In the genomic region with DNA sequence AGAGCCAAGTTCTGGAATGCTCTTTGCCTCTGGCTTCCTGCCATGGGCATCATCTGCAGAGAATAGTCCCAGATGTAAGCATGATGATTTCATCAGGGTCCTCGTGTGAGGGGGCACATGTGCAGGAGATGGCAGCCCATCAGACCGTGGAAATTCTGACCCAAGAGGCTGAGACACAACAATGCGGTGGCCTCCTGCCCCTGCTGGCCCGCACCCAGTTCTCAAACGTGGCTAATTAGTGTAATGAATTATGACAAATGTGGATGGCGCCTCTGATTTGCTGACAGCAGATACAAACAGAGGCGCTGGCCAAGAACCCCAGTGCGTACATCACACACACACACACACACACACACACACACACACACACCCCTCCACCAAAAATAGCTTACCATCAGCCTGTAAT, we compare ENCODE assay signal across 13 mouse cellular contexts. TPM values are rescaled to one million over a fixed set of nuclear protein-coding genes. Genes with fewer than 3 reads are reported as not detected.
A peak's percentile ranks its signal among the peaks of the same experiment; 100 is the strongest.
DNase-seq lines count a peak whose midpoint lies in the region; ATAC-seq and TF ChIP-seq lines count a peak whose summit lies in the region.
"Had no signal": no experiment of that assay in that cellular context is flagged by ENCODE, and none has a peak within 500 bp of the region (broad histone marks: within the 10 kb centered on the region; RNA-seq: fewer than 3 reads in every experiment).

No protein-coding gene starts in this region.

- TF ChIP-seq EP300 in lung, postnatal 0 days (IDR thresholded peaks at IDR 0.05) = no peak

- H3K27me3 ChIP-seq in heart, embryonic 14.5 days (ENCODE audit: control insufficient read depth, insufficient read depth, low read length) = no peaks in the 10 kb centered on the region
- H3K27me3 ChIP-seq in heart, embryonic 12.5 days (replicated peaks) = peaks cover 23% of the 10 kb centered on the region
- no peaks in the 10 kb centered on the region for H3K27me3 ChIP-seq in lung, postnatal 0 days (replicated peaks; ENCODE audit: insufficient read depth, low read length)
- H3K27me3 ChIP-seq in forebrain, postnatal 0 days (ENCODE audit: insufficient read depth, low read length) = no peaks in the 10 kb centered on the region

- H3K4me2 ChIP-seq in heart, embryonic 14.5 days (ENCODE audit: low read length) = no peak overlapping the region
- H3K4me2 ChIP-seq in heart, embryonic 12.5 days = no peak overlapping the region
- H3K4me2 ChIP-seq in lung, postnatal 0 days (replicated peaks; ENCODE audit: low read depth, low read length) = no peak overlapping the region
- H3K4me2 ChIP-seq in forebrain, postnatal 0 days (ENCODE audit: low read depth) = no peak overlapping the region

- H3K27ac ChIP-seq in heart, embryonic 14.5 days (replicated peaks in 1 of 2; ENCODE audit: control insufficient read depth in 1 of 2, insufficient read depth in 1 of 2, low read depth in 2 of 2, low read length in 2 of 2) = no peak overlapping the region
- no peak overlapping the region for H3K27ac ChIP-seq in heart, embryonic 12.5 days (ENCODE audit: poor library complexity, severe bottlenecking)
- no peak overlapping the region for H3K27ac ChIP-seq in lung, postnatal 0 days (ENCODE audit: low read length)
- no peak overlapping the region for H3K27ac ChIP-seq in forebrain, postnatal 0 days (ENCODE audit: low read depth, low read length)

- H3K9ac ChIP-seq in heart, embryonic 14.5 days (ENCODE audit: low read length) = no peak overlapping the region
- H3K9ac ChIP-seq in heart, embryonic 12.5 days = no peak overlapping the region
- no peak overlapping the region for H3K9ac ChIP-seq in lung, postnatal 0 days (replicated peaks; ENCODE audit: low read depth)
- H3K9ac ChIP-seq in forebrain, postnatal 0 days = no peak overlapping the region

- peaks cover 8 to 10% of the 10 kb centered on the region in 2 experiments for H3K4me1 ChIP-seq in heart, embryonic 14.5 days (ENCODE audit: control insufficient read depth in 2 of 2, insufficient read depth in 2 of 2, low read length in 2 of 2)
- H3K4me1 ChIP-seq in heart, embryonic 12.5 days (replicated peaks) = peaks cover 5% of the 10 kb centered on the region; the same call in 1 of the 2 replicates
- H3K4me1 ChIP-seq in lung, postnatal 0 days (ENCODE audit: insufficient read depth, low read depth, low read length) = no peaks in the 10 kb centered on the region
- H3K4me1 ChIP-seq in forebrain, postnatal 0 days (ENCODE audit: insufficient read depth) = no peaks in the 10 kb centered on the region; the same call in 1 of the 2 replicates

- H3K9me3 ChIP-seq in heart, embryonic 14.5 days (ENCODE audit: control insufficient read depth, low read length) = no peaks in the 10 kb centered on the region
- H3K9me3 ChIP-seq in heart, embryonic 12.5 days (replicated peaks) = no peaks in the 10 kb centered on the region
- no peaks in the 10 kb centered on the region for H3K9me3 ChIP-seq in lung, postnatal 0 days (ENCODE audit: low read length)
- no peaks in the 10 kb centered on the region for H3K9me3 ChIP-seq in forebrain, postnatal 0 days (ENCODE audit: low read length)
- H3K9me3 ChIP-seq: megakaryocyte, embryonic 14.5 days had no signal

- no peak overlapping the region for H3K4me3 ChIP-seq in heart, embryonic 14.5 days (ENCODE audit: control insufficient read depth in 1 of 2, insufficient read depth in 1 of 2, low read depth in 1 of 2, low read length in 2 of 2)
- H3K4me3 ChIP-seq in heart, embryonic 12.5 days = no peak overlapping the region
- H3K4me3 ChIP-seq in lung, postnatal 0 days (ENCODE audit: low read depth, low read length) = no peak overlapping the region
- no peak overlapping the region for H3K4me3 ChIP-seq in forebrain, postnatal 0 days (ENCODE audit: low read depth, low read length)
- H3K4me3 ChIP-seq: megakaryocyte, embryonic 14.5 days had no signal

- 47% methylated on average over 8 of the region's 8 CpGs for WGBS in heart, embryonic 14.5 days
- 66% methylated on average over 8 of the region's 8 CpGs for WGBS in heart, embryonic 12.5 days
- 50% methylated on average over 8 of the region's 8 CpGs for WGBS in lung, postnatal 0 days
- 37% methylated on average over 8 of the region's 8 CpGs for WGBS in forebrain, postnatal 0 days

- DNase-seq in lung, postnatal 0 days (ENCODE audit: low spot score) = peak; percentile 41
- DNase-seq in lung, postnatal 25 days (ENCODE audit: low spot score) = no peak
- DNase-seq in forebrain, postnatal 0 days = peak; percentile 30
- peak; percentile 49 for DNase-seq in retina, embryonic 14.5 days (ENCODE audit: low spot score)
- no peak for DNase-seq in right cerebral cortex, postnatal 4 days
- no peak for DNase-seq in urinary bladder, postnatal 25 days (ENCODE audit: low spot score)
- DNase-seq: cerebellum, adult 9-10 months; heart, postnatal 14 days; thymus, postnatal 14 days had no signal

- TF ChIP-seq CTCF in lung, postnatal 0 days (IDR thresholded peaks at IDR 0.05) = no peak
- TF ChIP-seq CTCF in forebrain, postnatal 0 days (IDR thresholded peaks at IDR 0.05; ENCODE audit: low read depth) = no peak

- H3K36me3 ChIP-seq in heart, embryonic 14.5 days (ENCODE audit: control insufficient read depth, insufficient read depth, low read length) = no peaks in the 10 kb centered on the region
- no peaks in the 10 kb centered on the region for H3K36me3 ChIP-seq in heart, embryonic 12.5 days
- no peaks in the 10 kb centered on the region for H3K36me3 ChIP-seq in lung, postnatal 0 days (ENCODE audit: insufficient read depth, low read length)
- H3K36me3 ChIP-seq in forebrain, postnatal 0 days (ENCODE audit: insufficient read depth) = no peaks in the 10 kb centered on the region

- ATAC-seq in heart, embryonic 14.5 days (ENCODE audit: insufficient number of reproducible peaks, insufficient read depth, low FRiP score, low read depth) = 0 out of 2 replicates have a peak, but pooled peaks have one; percentile 41
- no peak for ATAC-seq in heart, embryonic 12.5 days (ENCODE audit: insufficient number of reproducible peaks, low FRiP score)
- peak; percentile 78 for ATAC-seq in lung, postnatal 0 days
- peak; percentile 58 for ATAC-seq in forebrain, postnatal 0 days

RNA-seq across cellular contexts. Expression of a gene that starts 42.3 kb away (rescaled TPM):
- polyA plus RNA-seq in heart, embryonic 14.5 days (2014; fragmentation: Nextera tagmentation; extraction: Ambion mirVana) = 7.9 and 9.5 TPM in 2 replicates
- polyA plus RNA-seq in heart, embryonic 12.5 days (2016; fragmentation: Nextera tagmentation; extraction: Ambion mirVana) = 2.6 TPM in 2 replicates
- polyA plus RNA-seq in lung, postnatal 0 days (2015; fragmentation: Nextera tagmentation; extraction: Ambion mirVana) = 19.5 and 20.6 TPM in 2 replicates
- 5.9 and 8.1 TPM in 2 replicates for total RNA-seq in forebrain, postnatal 0 days (2014; rRNA removed)
- 3.9 and 5.2 TPM in 2 replicates for polyA plus RNA-seq in forebrain, postnatal 0 days (2015; fragmentation: Nextera tagmentation; extraction: Ambion mirVana)
- total RNA-seq: neutrophil, adult 5-6 weeks had no signal

RNA-seq across cellular contexts. Expression of a gene that starts 58.1 kb away (rescaled TPM):
- polyA plus RNA-seq in heart, embryonic 14.5 days (2014; fragmentation: Nextera tagmentation; extraction: Ambion mirVana) = 465 and 517 TPM in 2 replicates
- polyA plus RNA-seq in heart, embryonic 12.5 days (2016; fragmentation: Nextera tagmentation; extraction: Ambion mirVana) = 513 and 525 TPM in 2 replicates
- 277 and 284 TPM in 2 replicates for polyA plus RNA-seq in lung, postnatal 0 days (2015; fragmentation: Nextera tagmentation; extraction: Ambion mirVana)
- 452 and 473 TPM in 2 replicates for total RNA-seq in forebrain, postnatal 0 days (2014; rRNA removed)
- polyA plus RNA-seq in forebrain, postnatal 0 days (2015; fragmentation: Nextera tagmentation; extraction: Ambion mirVana) = 400 and 441 TPM in 2 replicates

Comparison
In these comparisons a context has a peak if more than half of its experiments do, and no peak if none do; other contexts are left out.
1. DNase-seq: peak in lung, postnatal 0 days (single experiment), forebrain, postnatal 0 days (single experiment) and retina, embryonic 14.5 days (single experiment); none in lung, postnatal 25 days (single experiment), right cerebral cortex, postnatal 4 days (single experiment) and urinary bladder, postnatal 25 days (single experiment).